Mouse (Mus musculus) megakaryocyte, embryonic 14.5 days (primary cell): Measurements from ENCODE around the gene Lrrc18.

Experiments used
- FLI1 ChIP-seq: IDR thresholded peaks from 2 replicates; pipeline ENCODE4 v1.6.1; 2012; ENCODE audit warnings: low read length, inconsistent platforms, mixed read lengths
- GATA1 ChIP-seq: IDR thresholded peaks from 3 replicates; pipeline ENCODE4 v1.6.1; 2012; ENCODE audit warnings: mixed read lengths, low read length, inconsistent platforms, borderline replicate concordance

DNA sequence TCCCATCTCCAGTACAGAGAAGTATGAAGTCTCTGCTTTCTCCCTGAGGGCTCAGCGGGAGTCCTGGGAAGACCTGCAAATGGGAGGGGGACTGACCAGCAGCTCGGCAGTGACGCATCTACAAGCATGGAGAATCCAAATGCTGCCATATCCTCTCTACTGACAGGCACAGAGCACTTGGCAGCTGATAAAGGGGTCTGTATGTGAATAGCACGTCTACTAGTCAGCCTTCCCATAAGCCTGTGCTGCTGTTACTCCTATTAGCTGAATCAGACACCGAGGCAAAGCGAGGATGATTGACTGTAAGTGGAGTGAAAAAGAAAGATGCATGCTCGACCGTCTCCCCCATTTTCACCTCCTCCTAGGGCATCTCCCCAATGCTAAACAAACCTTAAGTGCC lies 62.3 kb downstream of the Lrrc18 start:
- TF ChIP-seq GATA1 (no peak), FLI1 (no peak)
